Mouse (Mus musculus) MEL (cell line): Measurements from ENCODE around the gene Olfr286.

Experiments
- BHLHE40 ChIP-seq: IDR thresholded peaks from 2 replicates; pipeline ENCODE4 v1.6.1; 2012; ENCODE audit warnings: low read depth, mild to moderate bottlenecking, inconsistent platforms, low read length, improper control_type of control experiment, borderline replicate concordance
- CTCF ChIP-seq, 3 experiments: IDR thresholded peaks in 2 of 3; conservative IDR thresholded peaks in 1 of 3; 2 replicates each; pipeline ENCODE4 v1.5.1; 2011 to 2012; ENCODE audit warnings: low read length in 3 of 3, low read depth in 2 of 3, mild to moderate bottlenecking in 2 of 3, improper control_type of control experiment in 1 of 3, inconsistent platforms in 1 of 3, mixed read lengths in 1 of 3, moderate library complexity in 1 of 3; ENCODE audit not compliant: control insufficient read depth in 1 of 3, insufficient read depth in 1 of 3, poor library complexity in 1 of 3, severe bottlenecking in 1 of 3
- EP300 ChIP-seq, 2 experiments: IDR thresholded peaks; 2 replicates each; pipeline ENCODE4 v1.6.1; 2011; ENCODE audit warnings: improper control_type of control experiment in 2 of 2, low read length in 2 of 2, low read depth in 1 of 2, mild to moderate bottlenecking in 1 of 2
- ETS1 ChIP-seq: IDR thresholded peaks from 2 replicates; pipeline ENCODE4 v1.6.1; 2012; ENCODE audit warnings: low read depth, mild to moderate bottlenecking, inconsistent platforms, low read length, improper control_type of control experiment, moderate library complexity
- MAFK ChIP-seq: IDR thresholded peaks from 2 replicates; pipeline ENCODE4 v1.6.1; 2011; ENCODE audit warnings: low read depth, mild to moderate bottlenecking, low read length, improper control_type of control experiment, borderline replicate concordance
- MEF2A ChIP-seq: IDR thresholded peaks from 2 replicates; pipeline ENCODE4 v1.6.1; 2014; ENCODE audit warnings: low read depth, mild to moderate bottlenecking, inconsistent platforms, low read length, improper control_type of control experiment; ENCODE audit not compliant: poor library complexity, insufficient replicate concordance, severe bottlenecking; ENCODE audit errors: extremely low read depth
- MXI1 ChIP-seq: IDR thresholded peaks from 2 replicates; pipeline ENCODE4 v1.6.1; 2011; ENCODE audit warnings: mild to moderate bottlenecking, low read depth, low read length, improper control_type of control experiment
- POLR2A ChIP-seq, 2 experiments: IDR thresholded peaks; 2 replicates each; pipeline ENCODE4 v1.6.1; 2011 to 2012; ENCODE audit warnings: low read length in 2 of 2, mild to moderate bottlenecking in 2 of 2, control low read depth in 1 of 2, improper control_type of control experiment in 1 of 2, low read depth in 1 of 2, moderate library complexity in 1 of 2; ENCODE audit not compliant: control insufficient read depth in 1 of 2, insufficient read depth in 1 of 2, poor library complexity in 1 of 2
- POLR2AphosphoS5 ChIP-seq: IDR thresholded peaks from 2 replicates; pipeline ENCODE4 v1.6.1; 2012; ENCODE audit warnings: low read depth, borderline replicate concordance, mild to moderate bottlenecking, inconsistent platforms, low read length, moderate library complexity, mixed read lengths
- SIN3A ChIP-seq: IDR thresholded peaks from 2 replicates; pipeline ENCODE4 v1.6.1; 2012; ENCODE audit warnings: low read length, improper control_type of control experiment, inconsistent platforms
- TAL1 ChIP-seq: IDR thresholded peaks from 2 replicates; pipeline ENCODE4 v1.6.1; 2012; ENCODE audit warnings: mild to moderate bottlenecking, inconsistent platforms, low read length, moderate library complexity, mixed read lengths
- USF1 ChIP-seq: IDR thresholded peaks from 2 replicates; pipeline ENCODE4 v1.6.1; 2014; ENCODE audit warnings: low read depth, mild to moderate bottlenecking, inconsistent platforms, low read length, improper control_type of control experiment, moderate library complexity
- ZNF384 ChIP-seq: IDR thresholded peaks from 2 replicates; pipeline ENCODE4 v1.6.1; 2012; ENCODE audit warnings: low read depth, mild to moderate bottlenecking, inconsistent platforms, low read length, improper control_type of control experiment

DNA sequence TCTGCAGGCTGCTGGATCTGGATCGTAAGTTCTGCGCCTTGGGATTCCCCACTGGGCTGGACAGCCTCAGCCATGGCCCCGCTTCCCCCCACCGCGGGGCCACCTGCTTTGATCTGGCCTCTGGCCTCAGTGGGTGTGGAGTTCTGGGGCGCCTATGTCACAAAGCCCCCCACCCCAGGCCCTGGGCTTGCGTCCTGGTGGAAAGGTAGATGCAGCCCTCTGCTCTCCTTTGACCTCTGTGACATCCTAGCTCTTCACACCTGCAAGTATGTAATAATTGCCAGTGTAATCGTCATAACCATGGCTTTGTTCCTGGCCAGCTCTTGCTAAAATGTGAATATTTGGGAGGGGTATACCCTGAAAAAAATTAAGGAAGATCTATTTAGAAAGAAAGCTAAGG is 22.9 kb upstream of the Olfr286 start, which contains the start of gene H1fnt:
- no peak for TF ChIP-seq SIN3A
- no peak for TF ChIP-seq TAL1
- no peak for TF ChIP-seq MXI1
- TF ChIP-seq POLR2A (IDR thresholded peaks at IDR 0.05; ENCODE audit: control insufficient read depth in 1 of 2, insufficient read depth in 1 of 2, low read depth in 1 of 2, low read length in 2 of 2, poor library complexity in 1 of 2) = no peak
- no peak for TF ChIP-seq CTCF (IDR thresholded peaks at IDR 0.05 in 2 of 3, conservative IDR thresholded peaks at IDR 0.05 in 1 of 3; ENCODE audit: control insufficient read depth in 1 of 3, insufficient read depth in 1 of 3, low read depth in 2 of 3, low read length in 3 of 3, poor library complexity in 1 of 3, severe bottlenecking in 1 of 3)
- TF ChIP-seq BHLHE40 = no peak
- no peak for TF ChIP-seq ZNF384
- no peak for TF ChIP-seq EP300 (IDR thresholded peaks at IDR 0.05; ENCODE audit: low read depth in 1 of 2, low read length in 2 of 2)
- TF ChIP-seq MAFK = no peak
- TF ChIP-seq ETS1 = no peak
- no peak for TF ChIP-seq USF1
- no peak for TF ChIP-seq MEF2A
- no peak for TF ChIP-seq POLR2AphosphoS5
